Mouse (Mus musculus): Measurements from ENCODE around the gene Lmntd1. TPM values are rescaled to one million over a fixed set of nuclear protein-coding genes. Genes with fewer than 3 reads are reported as not detected.

Gene Lmntd1
- polyA plus RNA-seq, 1 experiment from 2014 or later: 1.2 TPM

GRCm38 (mm10) chr6:145427411-145427810 lies 186.7 kb downstream of the Lmntd1 start:
- H3K4me2 ChIP-seq (replicated peaks): no peak overlapping the region
- no peak for ATAC-seq (ENCODE audit: insufficient number of reproducible peaks, low FRiP score, low TSS enrichment, low read depth)
- no peaks in the 10 kb centered on the region for H3K27me3 ChIP-seq
- H3K27ac ChIP-seq (replicated peaks): peak overlapping the region; percentile 41; the same call in 1 of the 2 replicates
- peaks cover 22% of the 10 kb centered on the region for H3K4me1 ChIP-seq
- 52% methylated on average over 15 of the region's 15 CpGs for WGBS
- no peaks in the 10 kb centered on the region for H3K9me3 ChIP-seq (replicated peaks)
- H3K9ac ChIP-seq: no peak overlapping the region
- no peaks in the 10 kb centered on the region for H3K36me3 ChIP-seq
- no peak overlapping the region for H3K4me3 ChIP-seq (replicated peaks)

- Histone ChIP-seq H3K27me3 (no peaks in the 10 kb centered on the region), H3K27ac (replicated peaks) (no peak overlapping the region), H3K36me3 (no peaks in the 10 kb centered on the region), H3K4me3 (replicated peaks) (no peak overlapping the region), H3K9ac (no peak overlapping the region), H3K4me2 (replicated peaks) (no peak overlapping the region), H3K9me3 (replicated peaks) (no peaks in the 10 kb centered on the region), H3K4me1 (peaks cover 13% of the 10 kb centered on the region)
- 72% methylated on average over 10 of the region's 10 CpGs for WGBS
- no peak for ATAC-seq (ENCODE audit: insufficient number of reproducible peaks, low FRiP score, low TSS enrichment, low read depth)
These were observed 187.6 kb downstream of the Lmntd1 start for GRCm38 (mm10) chr6:145426501-145426900.

- 0 out of 2 replicates have a peak, but pooled peaks cover 8% of the 10 kb centered on the region for H3K4me1 ChIP-seq
- no peak overlapping the region for H3K9ac ChIP-seq
- H3K4me2 ChIP-seq (replicated peaks): no peak overlapping the region
- whole genome bisulfite sequencing: 78% methylated on average over 1 of the region's 1 CpGs
- H3K9me3 ChIP-seq (replicated peaks): no peaks in the 10 kb centered on the region
- no peak overlapping the region for H3K27ac ChIP-seq (replicated peaks)
- H3K36me3 ChIP-seq: no peaks in the 10 kb centered on the region
- ATAC-seq (ENCODE audit: insufficient number of reproducible peaks, low FRiP score, low TSS enrichment, low read depth): no peak
- H3K4me3 ChIP-seq (replicated peaks): no peak overlapping the region
- H3K27me3 ChIP-seq: no peaks in the 10 kb centered on the region
These were observed 190.0 kb downstream of the Lmntd1 start for GRCm38 (mm10) chr6:145424156-145424555.

- H3K4me1 ChIP-seq: 0 out of 2 replicates have a peak, but pooled peaks cover 8% of the 10 kb centered on the region
- H3K27me3 ChIP-seq: no peaks in the 10 kb centered on the region
- no peaks in the 10 kb centered on the region for H3K36me3 ChIP-seq
- WGBS: 70% methylated on average over 12 of the region's 12 CpGs
- no peak for ATAC-seq (ENCODE audit: insufficient number of reproducible peaks, low FRiP score, low TSS enrichment, low read depth)
- no peak overlapping the region for H3K4me3 ChIP-seq (replicated peaks)
- H3K27ac ChIP-seq (replicated peaks): no peak overlapping the region
- H3K9me3 ChIP-seq (replicated peaks): no peaks in the 10 kb centered on the region
- H3K4me2 ChIP-seq (replicated peaks): no peak overlapping the region
- H3K9ac ChIP-seq: no peak overlapping the region
These were observed 190.6 kb downstream of the Lmntd1 start for GRCm38 (mm10) chr6:145423484-145423883.

GRCm38 (mm10) chr6:145421666-145422065 lies 192.5 kb downstream of the Lmntd1 start:
- Histone ChIP-seq H3K4me1 (peaks cover 10% of the 10 kb centered on the region), H3K9me3 (replicated peaks) (no peaks in the 10 kb centered on the region), H3K9ac (no peak overlapping the region), H3K4me2 (replicated peaks) (no peak overlapping the region), H3K4me3 (replicated peaks) (no peak overlapping the region), H3K36me3 (no peaks in the 10 kb centered on the region), H3K27me3 (no peaks in the 10 kb centered on the region), H3K27ac (replicated peaks) (no peak overlapping the region)
- no peak for ATAC-seq (ENCODE audit: insufficient number of reproducible peaks, low FRiP score, low TSS enrichment, low read depth)
- WGBS: 82% methylated on average over 9 of the region's 9 CpGs

GRCm38 (mm10) chr6:145420407-145420806 lies 193.7 kb downstream of the Lmntd1 start:
- H3K36me3 ChIP-seq: no peaks in the 10 kb centered on the region
- H3K4me1 ChIP-seq: peaks cover 10% of the 10 kb centered on the region
- no peaks in the 10 kb centered on the region for H3K9me3 ChIP-seq (replicated peaks)
- no peaks in the 10 kb centered on the region for H3K27me3 ChIP-seq
- H3K27ac ChIP-seq (replicated peaks): no peak overlapping the region
- ATAC-seq (ENCODE audit: insufficient number of reproducible peaks, low FRiP score, low TSS enrichment, low read depth): no peak
- no peak overlapping the region for H3K4me2 ChIP-seq (replicated peaks)
- H3K4me3 ChIP-seq (replicated peaks): no peak overlapping the region
- no peak overlapping the region for H3K9ac ChIP-seq
- WGBS: 70% methylated on average over 4 of the region's 4 CpGs

- no peak overlapping the region for H3K27ac ChIP-seq (replicated peaks)
- no peak overlapping the region for H3K4me3 ChIP-seq (replicated peaks)
- no peaks in the 10 kb centered on the region for H3K27me3 ChIP-seq
- H3K4me1 ChIP-seq: peaks cover 10% of the 10 kb centered on the region
- H3K36me3 ChIP-seq: no peaks in the 10 kb centered on the region
- H3K4me2 ChIP-seq (replicated peaks): no peak overlapping the region
- ATAC-seq (ENCODE audit: insufficient number of reproducible peaks, low FRiP score, low TSS enrichment, low read depth): no peak
- no peak overlapping the region for H3K9ac ChIP-seq
- H3K9me3 ChIP-seq (replicated peaks): no peaks in the 10 kb centered on the region
- 91% methylated on average over 5 of the region's 5 CpGs for WGBS
These were observed 195.3 kb downstream of the Lmntd1 start for GRCm38 (mm10) chr6:145418856-145419255.

GRCm38 (mm10) chr6:145417720-145418440 lies 196.2 kb downstream of the Lmntd1 start:
- Histone ChIP-seq H3K27ac (replicated peaks) (no peak overlapping the region; the same call in 1 of the 2 replicates), H3K4me1 (peaks cover 10% of the 10 kb centered on the region), H3K9ac (no peak overlapping the region), H3K9me3 (replicated peaks) (no peaks in the 10 kb centered on the region), H3K36me3 (no peaks in the 10 kb centered on the region), H3K27me3 (no peaks in the 10 kb centered on the region), H3K4me2 (replicated peaks) (no peak overlapping the region), H3K4me3 (replicated peaks) (no peak overlapping the region)
- peak; percentile 70; the same call in 1 of the 2 replicates for ATAC-seq (ENCODE audit: insufficient number of reproducible peaks, low FRiP score, low TSS enrichment, low read depth)
- 44% methylated on average over 8 of the region's 8 CpGs for WGBS

GRCm38 (mm10) chr6:145417014-145417719 lies 197.0 kb downstream of the Lmntd1 start:
- Histone ChIP-seq H3K27me3 (no peaks in the 10 kb centered on the region), H3K9ac (no peak overlapping the region), H3K4me2 (replicated peaks) (no peak overlapping the region), H3K36me3 (no peaks in the 10 kb centered on the region), H3K4me1 (peaks cover 10% of the 10 kb centered on the region), H3K27ac (replicated peaks) (no peak overlapping the region), H3K9me3 (replicated peaks) (no peaks in the 10 kb centered on the region), H3K4me3 (replicated peaks) (no peak overlapping the region)
- 67% methylated on average over 16 of the region's 16 CpGs for WGBS
- no peak for ATAC-seq (ENCODE audit: insufficient number of reproducible peaks, low FRiP score, low TSS enrichment, low read depth)

GRCm38 (mm10) chr6:145404369-145405051 lies 209.6 kb downstream of the Lmntd1 start:
- H3K27me3 ChIP-seq: no peaks in the 10 kb centered on the region
- no peaks in the 10 kb centered on the region for H3K9me3 ChIP-seq (replicated peaks)
- H3K27ac ChIP-seq (replicated peaks): no peak overlapping the region
- H3K4me2 ChIP-seq (replicated peaks): no peak overlapping the region
- no peak overlapping the region for H3K9ac ChIP-seq
- no peaks in the 10 kb centered on the region for H3K36me3 ChIP-seq
- H3K4me3 ChIP-seq (replicated peaks): no peak overlapping the region
- no peak for ATAC-seq (ENCODE audit: insufficient number of reproducible peaks, low FRiP score, low TSS enrichment, low read depth)
- no peaks in the 10 kb centered on the region for H3K4me1 ChIP-seq
- 85% methylated on average over 10 of the region's 10 CpGs for WGBS

GRCm38 (mm10) chr6:145401140-145401539 lies 213.0 kb downstream of the Lmntd1 start:
- no peaks in the 10 kb centered on the region for H3K4me1 ChIP-seq
- no peak overlapping the region for H3K9ac ChIP-seq
- H3K36me3 ChIP-seq: no peaks in the 10 kb centered on the region
- H3K4me3 ChIP-seq (replicated peaks): no peak overlapping the region
- H3K4me2 ChIP-seq (replicated peaks): no peak overlapping the region
- no peak for ATAC-seq (ENCODE audit: insufficient number of reproducible peaks, low FRiP score, low TSS enrichment, low read depth)
- WGBS: 32% methylated on average over 4 of the region's 4 CpGs
- H3K27me3 ChIP-seq: no peaks in the 10 kb centered on the region
- H3K9me3 ChIP-seq (replicated peaks): no peaks in the 10 kb centered on the region
- H3K27ac ChIP-seq (replicated peaks): no peak overlapping the region

All from embryonic facial prominence, embryonic 15.5 days (tissue).